14 mouse cellular contexts compared by ENCODE assay signal in genomic region chr12:32488578-32488892, GRCm38 (mm10).
A peak's percentile ranks its signal among the peaks of the same experiment; 100 is the strongest.
DNase-seq lines count a peak whose midpoint lies in the region; ATAC-seq and TF ChIP-seq lines count a peak whose summit lies in the region.
"Had no signal": no experiment of that assay in that cellular context is flagged by ENCODE, and none has a peak within 500 bp of the region (broad histone marks: within the 10 kb centered on the region; RNA-seq: fewer than 3 reads in every experiment).

No protein-coding gene starts in this region.

- no peak overlapping the region for H3K4me3 ChIP-seq in heart, embryonic 12.5 days
- H3K4me3 ChIP-seq in kidney, embryonic 14.5 days (ENCODE audit: low read length): no peak overlapping the region
- H3K4me3 ChIP-seq in bone marrow macrophage, adult 2 months (ENCODE audit: insufficient read depth, low read length): no peak overlapping the region
- H3K4me3 ChIP-seq: forebrain, embryonic 13.5 days; limb, embryonic 12.5 days; liver, embryonic 15.5 days; neural tube, embryonic 12.5 days had no signal

- ATAC-seq in heart, embryonic 12.5 days (ENCODE audit: insufficient number of reproducible peaks, low FRiP score): no peak
- ATAC-seq in kidney, embryonic 14.5 days (ENCODE audit: low FRiP score, low TSS enrichment): peak; percentile 63
- ATAC-seq: forebrain, embryonic 13.5 days had no signal

- DNase-seq in heart, postnatal 10 days: no peak
- no peak for DNase-seq in kidney, adult 9 months
- peak; percentile 22 for DNase-seq in mesoderm, embryonic 11.5 days (ENCODE audit: low read depth, low spot score)
- no peak for DNase-seq in left cerebral cortex, postnatal 25 days (ENCODE audit: low spot score in 2 of 2)
- DNase-seq: cerebellum, adult 18-20 months; right cerebral cortex, postnatal 14 days; thymus, adult 2 months had no signal

- no peaks in the 10 kb centered on the region; the same call in 1 of the 2 replicates for H3K9me3 ChIP-seq in heart, embryonic 12.5 days (replicated peaks)
- H3K9me3 ChIP-seq in kidney, embryonic 14.5 days (ENCODE audit: control insufficient read depth, low read length): no peaks in the 10 kb centered on the region
- H3K9me3 ChIP-seq: forebrain, embryonic 13.5 days; limb, embryonic 12.5 days; liver, embryonic 15.5 days; neural tube, embryonic 12.5 days had no signal

- H3K27me3 ChIP-seq in heart, embryonic 12.5 days (replicated peaks): no peaks in the 10 kb centered on the region
- H3K27me3 ChIP-seq in kidney, embryonic 14.5 days (ENCODE audit: control insufficient read depth, insufficient read depth, low read length): no peaks in the 10 kb centered on the region
- H3K27me3 ChIP-seq: forebrain, embryonic 13.5 days; limb, embryonic 12.5 days; liver, embryonic 15.5 days; neural tube, embryonic 12.5 days had no signal

- peak overlapping the region; percentile 70 for H3K27ac ChIP-seq in heart, embryonic 12.5 days (ENCODE audit: poor library complexity, severe bottlenecking)
- H3K27ac ChIP-seq in kidney, embryonic 14.5 days (ENCODE audit: low read depth, low read length): 0 out of 2 replicates have a peak overlapping the region, but pooled peaks have one; percentile 30
- H3K27ac ChIP-seq in bone marrow macrophage, adult 2 months (ENCODE audit: insufficient read depth, low read depth, low read length): 0 out of 2 replicates have a peak overlapping the region, but pooled peaks have one; percentile 6
- H3K27ac ChIP-seq: forebrain, embryonic 13.5 days; limb, embryonic 12.5 days; liver, embryonic 15.5 days; neural tube, embryonic 12.5 days had no signal

- H3K4me1 ChIP-seq in heart, embryonic 12.5 days (replicated peaks): 0 out of 2 replicates have a peak, but pooled peaks cover 7% of the 10 kb centered on the region
- peaks cover 18% of the 10 kb centered on the region for H3K4me1 ChIP-seq in kidney, embryonic 14.5 days (ENCODE audit: control insufficient read depth, insufficient read depth, low read length)
- H3K4me1 ChIP-seq in bone marrow macrophage, adult 2 months (ENCODE audit: control insufficient read depth, insufficient read depth, low read length): peaks cover 39% of the 10 kb centered on the region
- H3K4me1 ChIP-seq: forebrain, embryonic 13.5 days; limb, embryonic 12.5 days; liver, embryonic 15.5 days; neural tube, embryonic 12.5 days had no signal

- no peak for TF ChIP-seq POLR2A in bone marrow macrophage, adult 2 months (IDR thresholded peaks at IDR 0.05; ENCODE audit: borderline replicate concordance, low read depth, low read length)

- intact Hi-C loops in heart, postnatal 10 days (cut with DNase I): no loop called here
- intact Hi-C loops in left cerebral cortex, postnatal 25 days (cut with DNase I): no loop called here

- H3K4me2 ChIP-seq in heart, embryonic 12.5 days: no peak overlapping the region
- no peak overlapping the region for H3K4me2 ChIP-seq in kidney, embryonic 14.5 days (replicated peaks; ENCODE audit: low read depth, low read length)
- H3K4me2 ChIP-seq: forebrain, embryonic 13.5 days; limb, embryonic 12.5 days; liver, embryonic 15.5 days; neural tube, embryonic 12.5 days had no signal

- no peak overlapping the region for H3K9ac ChIP-seq in heart, embryonic 12.5 days
- H3K9ac ChIP-seq in kidney, embryonic 14.5 days (ENCODE audit: low read depth, low read length): no peak overlapping the region
- H3K9ac ChIP-seq: forebrain, embryonic 13.5 days; limb, embryonic 12.5 days; liver, embryonic 15.5 days; neural tube, embryonic 12.5 days had no signal

- no peak for TF ChIP-seq CTCF in bone marrow macrophage, adult 2 months (IDR thresholded peaks at IDR 0.05; ENCODE audit: low read depth, low read length)

- 42% methylated on average over 1 of the region's 1 CpGs for WGBS in heart, embryonic 12.5 days
- 26% methylated on average over 1 of the region's 1 CpGs for WGBS in kidney, embryonic 14.5 days

- no peaks in the 10 kb centered on the region for H3K36me3 ChIP-seq in heart, embryonic 12.5 days
- H3K36me3 ChIP-seq in kidney, embryonic 14.5 days (ENCODE audit: control insufficient read depth, insufficient read depth, low read length): no peaks in the 10 kb centered on the region
- H3K36me3 ChIP-seq: limb, embryonic 12.5 days; liver, embryonic 15.5 days; neural tube, embryonic 12.5 days had no signal

Comparison
In these comparisons a context has a peak if more than half of its experiments do, and no peak if none do; other contexts are left out.
1. H3K27ac ChIP-seq: peak in every context shown above with its lines; median percentile 70 in heart, embryonic 12.5 days; 30 in kidney, embryonic 14.5 days; 6 in bone marrow macrophage, adult 2 months.